Mouse (Mus musculus) embryonic facial prominence, embryonic 11.5 days (tissue): ENCODE measurements around the gene Gm732. TPM values are rescaled to one million over a fixed set of nuclear protein-coding genes. Genes with fewer than 3 reads are reported as not detected.

ENCODE experiments used
- ATAC-seq: fragments of 200-750 bp; cut with Nextera tagmentation; replicated peaks from 2 replicates; pipeline ENCODE4 v1.8.0; 2017; ENCODE audit warnings: low read depth; ENCODE audit not compliant: insufficient number of reproducible peaks, low FRiP score, low TSS enrichment
- DNase-seq: peaks from one replicate; pipeline ENCODE4 v3.0.0-alpha.2; 2015; ENCODE audit warnings: low spot score
- H3K27ac ChIP-seq: fragments of 300-500 bp; sonication (generic); replicated peaks from 2 replicates; pipeline ENCODE4 v1.5.1; 2014; ENCODE audit warnings: mild to moderate bottlenecking, low read depth, low read length, control low read depth
- H3K27me3 ChIP-seq: fragments of 300-500 bp; sonication (generic); 2 replicates; pipeline ENCODE4 v1.6.1; 2014; ENCODE audit warnings: mild to moderate bottlenecking, low read length, moderate library complexity, mixed read lengths; ENCODE audit not compliant: control insufficient read depth, insufficient read depth
- H3K36me3 ChIP-seq: fragments of 300-500 bp; sonication (generic); replicated peaks from 2 replicates; pipeline ENCODE4 v1.6.1; 2014; ENCODE audit warnings: low read depth, mild to moderate bottlenecking, low read length, moderate library complexity, mixed read lengths; ENCODE audit not compliant: control insufficient read depth, insufficient read depth
- H3K4me1 ChIP-seq: fragments of 300-500 bp; sonication (generic); 2 replicates; pipeline ENCODE4 v1.6.1; 2014; ENCODE audit warnings: low read length, mixed read lengths; ENCODE audit not compliant: control insufficient read depth, insufficient read depth
- H3K4me2 ChIP-seq: fragments of 300-500 bp; sonication (generic); 2 replicates; pipeline ENCODE4 v1.6.1; 2014; ENCODE audit warnings: low read depth, mild to moderate bottlenecking, control low read depth, low read length, moderate library complexity
- H3K4me3 ChIP-seq: fragments of 300-500 bp; sonication (generic); 2 replicates; pipeline ENCODE4 v1.5.1; 2014; ENCODE audit warnings: low read depth, low read length, control low read depth
- H3K9ac ChIP-seq: fragments of 300-500 bp; sonication (generic); replicated peaks from 2 replicates; pipeline ENCODE4 v1.6.1; 2014; ENCODE audit warnings: mild to moderate bottlenecking, control low read depth, low read length
- H3K9me3 ChIP-seq: fragments of 300-500 bp; sonication (generic); replicated peaks from 2 replicates; pipeline ENCODE4 v1.6.1; 2016; ENCODE audit warnings: mild to moderate bottlenecking, low read length, inconsistent platforms, mixed read lengths; ENCODE audit not compliant: control insufficient read depth
- WGBS: fragments of 180-500 bp; shearing (Covaris S2); extraction: QIAGEN DNeasy Blood & Tissue Kit; methylation state at CpG from one replicate; pipeline ENCODE4 v1.1.7; 2014; 5-methylcytosine and 5-hydroxymethylcytosine counted together
- polyA plus RNA-seq: library from polyadenylated mRNA; unstranded; fragments of >200 nt; fragmentation: Nextera tagmentation; extraction: Ambion mirVana; gene quantifications from 2 replicates; pipeline ENCODE4 v1.2.1, GENCODE M21; 2014

The Gm732 gene
- not detected in 2 replicates for polyA plus RNA-seq

GRCm38 (mm10) chrX:107948365-107948764, at the start of gene Gm732:
TSS of gene Gm732 (minus strand) at chrX:107948465.
- 84% methylated on average over 1 of the region's 1 CpGs for WGBS
- Histone ChIP-seq H3K9me3 (no peaks in the 10 kb centered on the region), H3K36me3 (no peaks in the 10 kb centered on the region), H3K9ac (no peak within 1 kb of the TSS), H3K27ac (no peak within 1 kb of the TSS), H3K4me1 (no peaks in the 10 kb centered on the region), H3K27me3 (no peaks in the 10 kb centered on the region), H3K4me2 (no peak within 1 kb of the TSS), H3K4me3 (no peak within 1 kb of the TSS)
- DNase-seq = no peak
- no peak for ATAC-seq

Other genes starting within 250 kb of the Gm732 start
- 0.20 and 0.38 TPM in 2 replicates for gene Tent5d, start 155.9 kb downstream of the Gm732 start, polyA plus RNA-seq
- gene 2610002M06Rik, start 132.1 kb downstream of the Gm732 start, polyA plus RNA-seq = 10.0 and 10.5 TPM in 2 replicates